Mouse (Mus musculus): ENCODE measurements around the gene Vps50. TPM values are rescaled to one million over a fixed set of nuclear protein-coding genes. Genes with fewer than 3 reads are reported as not detected.
"Not testable (repeated sequence)": the region's sequence is repeated elsewhere in the genome, so short reads cannot be mapped to it uniquely, and the experiment has no call there.

Gene Vps50
- total RNA-seq (2021) = 10 to 100 TPM; 15.0 to 18.7 TPM

DNA sequence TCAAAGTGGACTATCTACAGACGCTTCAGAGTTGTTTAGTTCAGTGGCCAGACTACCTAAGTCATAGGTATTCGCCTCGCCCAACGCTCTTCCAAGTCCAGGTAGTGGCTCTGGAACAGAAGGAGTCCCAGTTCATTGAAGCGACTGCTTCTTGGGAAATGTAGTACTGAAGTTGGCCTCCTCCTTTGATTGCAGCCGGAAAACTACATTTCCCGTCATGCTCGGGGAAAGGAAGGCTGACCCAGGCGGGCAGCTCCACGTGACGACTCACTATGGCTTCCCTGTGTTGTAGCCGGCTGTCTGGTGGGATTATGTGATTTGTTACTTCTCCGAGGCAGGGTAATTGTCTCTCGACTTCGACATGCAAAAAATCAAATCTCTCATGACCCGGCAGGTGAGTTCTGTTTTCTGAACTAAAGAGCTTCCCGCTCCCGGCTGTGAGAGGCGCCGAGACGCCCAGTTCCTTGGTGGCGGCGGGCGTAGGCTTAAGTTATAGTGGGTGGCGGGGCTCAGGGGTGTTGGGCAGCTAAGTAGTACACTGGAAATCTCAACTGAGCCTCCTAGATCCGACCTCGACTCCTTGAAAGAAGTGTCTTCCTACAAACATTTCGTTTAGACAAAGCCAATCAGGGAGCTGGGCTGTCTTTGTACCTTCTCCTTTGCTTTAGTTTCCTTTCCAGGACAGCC is at the start of gene Vps50, which contains the start of gene Hepacam2:
Vps50 (plus strand) TSS at position 221 of the 687 bp plus-strand sequence.
Hepacam2 (minus strand) TSS at position 137 of the 687 bp plus-strand sequence.
- peak; percentile 88 for DNase-seq

- no peak for DNase-seq
Observed at GRCm38 (mm10) chr6:3454421-3454820, 43.8 kb upstream of the Vps50 start.

- no peak for DNase-seq
Observed at GRCm38 (mm10) chr6:3455944-3456536, 42.1 kb upstream of the Vps50 start.

GRCm38 (mm10) chr6:3463026-3463425 is 35.2 kb upstream of the Vps50 start:
- no peak for DNase-seq

DNA sequence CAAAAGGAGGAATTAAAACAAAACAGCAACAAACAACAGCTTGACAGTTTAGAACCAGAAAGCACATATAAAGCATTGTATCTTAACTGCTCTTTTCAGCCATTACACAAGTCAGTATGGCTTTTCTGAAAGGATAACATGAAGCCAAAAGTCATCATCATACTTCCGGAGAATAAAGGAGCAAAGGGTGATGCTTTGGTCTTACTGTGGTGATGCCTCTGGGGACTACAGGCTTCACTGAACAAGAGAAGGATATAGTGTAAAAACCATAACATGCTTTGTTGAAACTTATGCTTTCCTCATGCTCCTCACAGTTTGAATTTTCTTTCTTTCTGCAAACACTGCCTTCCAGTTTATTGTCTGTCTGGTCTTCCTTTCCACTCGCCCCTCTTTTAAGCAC is 34.6 kb upstream of the Vps50 start:
- DNase-seq = no peak

GRCm38 (mm10) chr6:3468627-3469026 is 29.6 kb upstream of the Vps50 start:
- no peak for DNase-seq

DNA sequence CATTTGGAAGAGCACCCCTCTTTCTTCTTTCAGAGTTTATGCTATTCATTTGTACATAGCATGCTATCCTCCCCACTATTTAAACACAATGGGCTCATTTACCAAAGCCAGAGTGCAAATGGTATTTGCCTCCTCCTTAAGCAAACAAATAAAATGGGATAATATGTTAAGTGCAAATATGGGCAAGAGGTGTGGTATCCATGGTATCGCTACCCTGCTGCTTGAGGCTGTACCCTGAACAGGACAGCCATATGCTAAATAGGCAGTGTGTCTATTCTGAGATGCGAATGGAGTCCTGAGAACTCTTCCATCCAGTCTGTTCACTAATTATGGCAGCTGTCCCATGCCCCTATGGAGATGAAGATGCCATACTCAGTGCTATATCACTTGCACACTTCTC is 27.5 kb upstream of the Vps50 start:
- DNase-seq = no peak

DNA sequence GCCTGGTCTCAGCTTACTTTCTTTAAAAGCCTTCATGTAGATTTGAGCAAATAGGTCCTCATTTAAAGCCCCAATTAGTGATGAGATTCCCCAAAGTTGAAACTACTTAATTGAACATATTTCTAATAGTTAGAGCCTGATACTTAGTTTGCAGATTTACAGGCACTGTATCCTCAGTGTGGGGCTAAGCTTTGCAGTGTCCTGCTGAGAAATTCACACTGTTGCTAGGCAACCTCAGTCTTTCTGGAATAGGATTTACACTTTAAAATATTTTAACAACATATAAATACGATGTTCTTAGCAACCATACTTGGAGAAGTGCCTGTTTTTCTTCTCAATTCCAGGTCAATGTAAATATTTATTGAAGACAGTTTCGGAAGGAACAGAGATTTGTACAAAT is 21.9 kb upstream of the Vps50 start:
- no peak for DNase-seq

DNA sequence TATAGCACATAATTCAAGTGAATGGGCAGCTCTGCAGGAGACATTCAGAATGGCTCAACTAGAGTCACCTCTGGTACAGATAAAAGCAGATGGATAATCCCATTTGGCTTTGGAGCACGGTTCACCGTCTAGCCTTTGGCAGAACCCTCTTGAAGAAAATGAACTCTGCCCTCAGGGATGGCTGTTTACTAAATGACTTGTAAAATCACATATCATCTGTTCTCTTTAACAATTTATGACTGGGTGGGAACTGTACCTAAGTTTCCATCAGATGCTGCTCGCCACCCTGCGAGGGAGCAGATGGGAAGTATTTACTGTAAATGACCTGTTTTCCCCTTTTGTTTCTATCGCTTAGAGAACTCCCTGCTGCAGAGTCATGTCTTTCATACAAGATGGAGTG is 18.3 kb upstream of the Vps50 start:
- DNase-seq = no peak

DNA sequence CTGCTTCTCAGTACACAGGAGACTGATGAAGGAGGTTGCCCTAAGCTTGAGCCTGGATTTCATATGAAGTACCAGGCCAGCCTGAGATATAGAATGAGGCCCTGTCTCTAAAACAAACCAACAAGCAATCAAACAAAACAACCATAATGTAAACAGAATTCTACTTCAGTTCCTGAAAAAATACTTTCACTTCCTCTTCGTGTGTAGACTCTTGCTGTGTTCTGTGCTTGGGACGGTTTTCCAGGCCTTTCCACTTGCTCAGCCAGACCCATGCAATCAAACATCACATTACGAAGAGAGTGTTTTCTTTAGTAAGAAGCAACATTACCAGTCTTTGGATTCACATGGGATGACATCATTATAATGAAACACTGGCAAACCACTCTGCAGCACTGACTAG is 16.5 kb upstream of the Vps50 start:
- no peak for DNase-seq

DNA sequence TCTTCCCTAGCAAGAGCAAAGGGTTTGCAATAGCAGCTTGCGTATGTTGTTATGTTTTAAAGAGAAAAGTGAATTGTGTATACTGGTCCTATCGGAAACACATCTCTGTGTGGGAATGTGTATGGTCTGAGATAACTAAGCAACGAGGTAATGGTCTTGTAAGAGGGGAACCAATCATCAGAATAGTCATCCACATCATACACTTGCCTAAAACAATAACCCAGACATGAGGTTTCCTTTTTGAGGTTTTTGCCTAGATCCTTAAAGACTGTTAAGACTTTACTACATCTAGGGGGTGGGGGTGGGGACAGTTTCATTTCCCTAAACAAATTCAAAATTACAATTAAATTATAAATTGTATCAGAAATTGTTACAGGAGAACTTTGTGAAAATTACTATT is 13.0 kb upstream of the Vps50 start:
- no peak for DNase-seq

DNA sequence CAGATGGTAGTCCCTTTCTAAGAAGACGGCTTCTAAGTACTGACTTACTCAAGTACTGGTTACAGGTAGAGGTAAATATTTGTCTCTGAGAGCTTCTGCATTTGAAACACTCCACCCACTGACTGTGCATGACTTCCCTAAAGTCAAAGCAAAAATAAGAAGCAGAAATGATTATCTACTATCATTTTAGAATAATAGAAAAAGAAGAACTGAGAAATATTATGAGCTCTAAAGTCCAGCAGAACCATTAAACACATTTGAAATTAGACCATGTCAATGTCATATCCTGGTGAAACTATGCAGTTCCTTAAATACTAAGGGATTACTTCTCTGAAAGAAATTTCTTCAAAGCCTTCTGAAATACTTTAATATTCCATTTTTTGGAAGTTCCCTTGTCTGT is 10.8 kb upstream of the Vps50 start:
- no peak for DNase-seq

DNA sequence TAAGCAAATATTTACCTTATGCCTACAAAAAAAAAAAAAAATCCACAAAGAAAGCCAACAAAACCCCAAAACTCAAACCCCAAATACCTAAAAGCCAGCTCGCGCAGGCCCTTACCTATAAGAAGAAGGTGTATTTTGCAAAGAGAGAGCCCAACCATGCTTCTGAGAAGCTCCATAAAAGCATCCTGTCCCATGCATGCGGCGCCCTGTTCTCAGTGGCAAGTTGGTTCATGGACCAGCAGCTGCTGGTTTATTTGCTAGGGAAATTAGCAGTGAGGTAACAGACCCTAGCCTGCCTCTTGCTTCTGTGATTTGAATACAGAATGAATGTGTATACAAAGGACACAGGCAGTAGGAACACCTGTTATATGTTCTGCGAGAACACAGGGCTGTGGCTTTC is 3.9 kb upstream of the Vps50 start:
- no peak for DNase-seq

GRCm38 (mm10) chr6:3496210-3496609 is 2.0 kb upstream of the Vps50 start:
- peak; percentile 25 for DNase-seq

DNA sequence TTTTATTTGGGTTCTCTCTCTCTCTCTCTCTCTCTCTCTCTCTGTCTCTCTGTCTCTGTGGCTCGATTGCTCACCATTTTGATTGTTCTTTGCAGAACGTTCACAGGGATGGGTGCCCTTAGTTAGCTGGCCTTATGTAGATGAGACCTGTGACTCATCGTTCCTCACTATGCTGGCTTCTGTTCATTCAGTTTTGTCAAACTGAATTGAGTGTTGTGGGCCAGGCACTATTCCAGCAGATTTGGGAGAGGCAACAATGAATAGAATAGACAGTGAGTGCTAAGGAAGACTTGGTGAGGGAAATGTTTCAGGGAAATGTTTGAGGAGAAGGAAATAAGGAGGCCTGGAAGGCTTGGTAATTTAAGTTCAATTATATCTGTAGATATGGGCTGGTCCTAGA is 2.1 kb downstream of the Vps50 start:
- DNase-seq = no peak

- DNase-seq = no peak
Observed at GRCm38 (mm10) chr6:3505289-3505688, 7.1 kb downstream of the Vps50 start.

- DNase-seq = no peak
Observed at GRCm38 (mm10) chr6:3507078-3507477, 8.9 kb downstream of the Vps50 start.

GRCm38 (mm10) chr6:3508151-3508550 is 10.0 kb downstream of the Vps50 start:
- not testable (repeated sequence) for DNase-seq

DNA sequence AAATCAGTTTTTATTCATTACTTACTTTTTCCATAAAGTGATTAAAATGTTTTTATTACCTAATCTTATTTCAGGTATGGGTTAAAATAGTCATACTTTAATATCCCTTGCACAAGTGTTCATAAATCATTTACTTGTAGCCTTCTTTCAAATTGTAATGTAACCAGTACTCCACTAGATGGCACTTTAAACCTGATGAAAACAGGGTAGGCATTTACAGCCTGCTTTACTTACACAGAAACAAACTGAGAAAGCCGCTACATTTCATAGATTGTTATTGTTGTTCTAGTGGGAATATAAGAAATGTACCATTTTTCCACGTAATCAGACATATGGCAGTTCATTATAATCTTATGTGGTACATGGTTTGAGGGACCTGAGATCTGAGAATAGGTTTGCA is 11.6 kb downstream of the Vps50 start:
- no peak for DNase-seq

GRCm38 (mm10) chr6:3511116-3511515 is 12.9 kb downstream of the Vps50 start:
- DNase-seq = no peak

- no peak for DNase-seq
Observed at GRCm38 (mm10) chr6:3511612-3512011, 13.4 kb downstream of the Vps50 start.

- DNase-seq = no peak
Observed at GRCm38 (mm10) chr6:3512611-3513010, 14.4 kb downstream of the Vps50 start.

GRCm38 (mm10) chr6:3528198-3528597 is 30.0 kb downstream of the Vps50 start:
- no peak for DNase-seq

DNA sequence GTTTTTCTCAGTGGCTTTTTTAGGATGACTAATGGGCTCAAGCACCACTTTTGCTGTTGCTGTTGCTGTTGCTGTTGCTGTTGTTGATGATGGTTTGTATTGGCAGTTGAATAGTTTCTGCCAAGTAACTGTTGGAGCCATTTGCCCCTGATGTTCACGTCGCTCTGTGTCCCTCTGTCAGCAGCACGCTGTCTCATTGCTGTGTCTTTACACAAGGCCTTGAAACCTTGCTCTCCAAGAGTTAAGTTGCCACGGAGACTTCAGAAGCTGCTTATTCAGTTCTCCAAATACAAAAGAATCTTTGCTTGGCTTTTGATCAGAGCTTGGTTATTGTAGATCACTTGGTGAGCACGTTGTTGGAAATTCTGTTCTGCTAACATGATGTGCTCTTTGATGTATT is 33.3 kb downstream of the Vps50 start:
- no peak for DNase-seq

DNA sequence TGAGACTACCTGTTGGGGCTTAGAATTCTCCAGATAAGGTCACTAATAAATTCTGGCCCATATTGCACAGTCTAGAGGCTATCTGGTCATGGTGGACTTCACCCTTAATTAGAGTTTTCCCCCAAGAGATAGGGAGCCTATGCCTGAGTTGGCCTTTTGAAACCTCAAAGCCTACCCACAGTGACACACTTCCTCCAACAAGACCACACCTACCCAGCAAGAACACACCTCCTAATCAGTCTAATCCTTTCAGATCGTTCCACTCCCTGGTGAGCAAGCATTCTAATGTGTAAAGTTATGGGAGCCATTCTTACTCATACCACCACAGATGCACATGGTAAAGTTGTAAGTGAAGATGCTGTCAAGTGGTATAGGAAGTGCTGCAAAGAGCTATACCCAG is 37.9 kb downstream of the Vps50 start:
- no peak for DNase-seq
